ENCODE assay signal across 3 mouse cellular contexts in the genomic region with DNA sequence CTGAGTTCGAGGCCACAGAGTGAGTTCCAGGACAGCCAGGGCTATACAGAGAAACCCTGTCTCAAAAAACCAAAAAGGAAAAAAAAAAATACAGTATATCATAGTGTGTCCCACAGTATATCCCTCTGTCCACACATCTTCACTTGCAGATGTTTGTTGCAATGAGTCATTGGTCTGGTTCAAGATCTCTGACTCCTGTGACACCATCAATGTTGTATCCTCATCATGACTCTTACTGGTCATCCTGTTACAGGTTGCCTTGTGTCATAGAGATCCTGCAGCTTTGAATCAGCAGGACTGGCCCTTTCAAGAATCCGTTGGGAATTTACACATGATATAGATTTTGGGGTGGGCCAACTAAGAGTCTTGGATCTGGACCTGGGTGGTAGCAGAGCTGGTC. TPM values are rescaled to one million over a fixed set of nuclear protein-coding genes. Genes with fewer than 3 reads are reported as not detected.
DNase-seq lines count a peak whose midpoint lies in the region; ATAC-seq lines count a peak whose summit lies in the region.
"Not testable (repeated sequence)": the region's sequence is repeated elsewhere in the genome, so short reads cannot be mapped to it uniquely, and the experiment has no call there.

No protein-coding gene starts in this region.

- H3K27me3 ChIP-seq in midbrain, embryonic 11.5 days (ENCODE audit: control insufficient read depth, insufficient read depth, low read length): not testable (repeated sequence)

- not testable (repeated sequence) for H3K9ac ChIP-seq in midbrain, embryonic 11.5 days (ENCODE audit: low read length)

- not testable (repeated sequence) for H3K9me3 ChIP-seq in midbrain, embryonic 11.5 days (ENCODE audit: control insufficient read depth, low read length)

- not testable (repeated sequence) for H3K4me1 ChIP-seq in midbrain, embryonic 11.5 days (ENCODE audit: control insufficient read depth, insufficient read depth, low read length)

- not testable (repeated sequence) for H3K4me2 ChIP-seq in midbrain, embryonic 11.5 days

- 96% methylated on average over 2 of the region's 2 CpGs for WGBS in midbrain, embryonic 11.5 days

- peak; percentile 58 for DNase-seq in 3T3-L1 (ENCODE audit: low read depth, low spot score)
- DNase-seq in 416B (ENCODE audit: low read depth): peak; percentile 65
- peak; percentile 12 for DNase-seq in midbrain, embryonic 11.5 days (ENCODE audit: low spot score, missing footprints)

- H3K27ac ChIP-seq in midbrain, embryonic 11.5 days (ENCODE audit: low read depth, low read length): not testable (repeated sequence)

- not testable (repeated sequence) for H3K36me3 ChIP-seq in midbrain, embryonic 11.5 days (ENCODE audit: control insufficient read depth, insufficient read depth, low read length)

- H3K4me3 ChIP-seq in midbrain, embryonic 11.5 days (ENCODE audit: low read depth, low read length): not testable (repeated sequence)

- not testable (repeated sequence) for ATAC-seq in midbrain, embryonic 11.5 days (ENCODE audit: low FRiP score)

RNA-seq across cellular contexts. Expression of a gene that starts 15.3 kb away (rescaled TPM):
- 28.7 and 33.0 TPM in 2 replicates for polyA plus RNA-seq in midbrain, embryonic 11.5 days (2014; fragmentation: Nextera tagmentation; extraction: Ambion mirVana)

Comparison
In these comparisons a context has a peak if more than half of its experiments do, and no peak if none do; other contexts are left out.
1. DNase-seq: peak in every context shown above with its lines; median percentile 65 in 416B; 58 in 3T3-L1; 12 in midbrain, embryonic 11.5 days.